Mouse (Mus musculus): ENCODE measurements around the gene Drd4. TPM values are rescaled to one million over a fixed set of nuclear protein-coding genes. Genes with fewer than 3 reads are reported as not detected.

The Drd4 gene
- not detected for total RNA-seq (2023)

DNA sequence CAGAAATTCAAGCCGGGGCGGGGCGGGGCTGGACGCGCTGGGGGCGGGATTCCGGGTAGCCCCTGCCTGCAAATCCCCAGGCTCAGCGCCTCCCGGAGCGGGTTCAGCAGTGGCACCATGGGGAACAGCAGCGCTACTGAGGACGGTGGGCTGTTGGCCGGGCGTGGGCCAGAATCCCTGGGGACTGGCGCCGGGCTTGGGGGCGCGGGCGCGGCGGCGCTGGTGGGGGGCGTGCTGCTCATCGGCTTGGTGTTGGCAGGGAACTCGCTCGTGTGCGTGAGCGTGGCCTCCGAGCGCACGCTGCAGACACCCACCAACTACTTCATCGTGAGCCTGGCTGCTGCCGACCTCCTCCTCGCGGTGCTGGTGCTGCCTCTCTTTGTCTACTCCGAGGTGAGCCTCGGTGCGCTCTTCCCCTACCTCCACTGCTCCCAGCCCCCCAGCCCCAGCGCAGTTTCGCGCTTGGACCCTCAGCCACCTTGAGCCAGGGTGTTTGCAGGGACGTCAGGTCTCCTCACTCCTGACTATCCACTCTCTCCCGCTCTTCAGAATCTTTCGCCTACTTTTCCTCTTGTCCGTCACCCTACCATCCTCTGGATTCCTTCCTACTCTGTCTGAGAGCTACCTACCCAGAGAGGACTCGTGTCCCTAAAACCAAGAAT lies at the start of gene Drd4:
TSS of gene Drd4 (plus strand) at position 86 of the 662 bp plus-strand sequence.

DNA sequence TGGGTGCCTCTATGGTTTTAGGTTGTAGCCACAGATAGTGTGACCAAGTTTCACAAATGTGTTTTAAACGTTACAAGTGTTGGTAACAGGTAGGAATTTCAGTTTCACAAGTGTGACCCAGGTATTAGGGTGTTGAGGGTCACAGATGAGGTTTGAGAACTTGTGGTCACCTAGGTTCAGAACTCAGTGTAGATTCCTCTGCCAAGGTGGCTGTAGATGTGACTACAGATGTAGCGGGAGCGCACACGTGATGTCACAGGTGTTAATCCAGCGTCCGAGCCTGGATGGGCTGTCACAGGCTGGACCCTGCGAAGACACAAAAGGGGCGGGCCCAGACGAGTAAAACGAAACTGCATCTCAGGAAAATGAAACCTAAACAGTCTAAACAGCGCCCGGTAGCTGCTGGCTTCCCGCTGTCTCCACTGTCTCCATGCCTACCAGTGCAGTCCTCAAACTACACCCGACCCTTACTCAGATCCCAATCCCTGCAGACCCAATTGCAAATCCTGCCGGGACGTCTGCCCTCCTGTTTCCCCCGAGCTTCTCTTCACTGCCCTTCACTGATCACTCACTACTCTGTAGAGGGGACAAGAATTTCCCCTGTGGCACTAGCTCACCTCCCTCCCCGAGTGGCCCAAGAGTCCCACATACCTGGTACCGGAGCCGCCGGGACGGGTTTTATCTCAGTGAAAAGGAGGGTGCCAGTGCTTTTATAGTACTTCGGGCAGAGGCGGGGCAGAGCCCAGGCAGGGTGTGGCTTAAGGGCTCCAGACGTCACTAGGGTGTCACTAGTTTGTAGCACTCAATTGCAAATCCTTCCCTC lies 25.9 kb upstream of the Drd4 start, which contains the start of gene Irf7:
TSS of gene Irf7 (minus strand) at position 743 of the 823 bp plus-strand sequence.

DNA sequence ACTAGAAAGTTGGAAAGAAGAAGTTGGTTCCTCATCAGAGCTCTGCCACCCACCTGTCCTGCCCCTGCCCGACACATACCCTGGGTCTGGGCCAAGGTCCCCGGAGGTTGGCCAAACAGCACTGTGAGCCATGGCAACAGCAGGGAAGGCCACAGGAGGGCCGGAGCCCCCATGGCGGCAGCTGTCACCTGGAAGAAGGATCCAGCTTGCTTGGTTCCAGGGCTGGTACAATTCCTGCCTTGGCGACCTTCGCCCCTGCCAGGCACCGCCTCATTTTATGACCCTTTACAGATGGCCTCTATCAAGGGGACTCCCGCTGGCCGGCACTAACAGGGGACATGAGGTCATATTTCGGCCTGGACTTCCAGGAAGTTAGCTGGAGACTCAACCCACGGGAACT lies 15.3 kb upstream of the Drd4 start, which contains the start of gene Cdhr5:
TSS of gene Cdhr5 (minus strand) at position 241 of the 400 bp plus-strand sequence.

DNA sequence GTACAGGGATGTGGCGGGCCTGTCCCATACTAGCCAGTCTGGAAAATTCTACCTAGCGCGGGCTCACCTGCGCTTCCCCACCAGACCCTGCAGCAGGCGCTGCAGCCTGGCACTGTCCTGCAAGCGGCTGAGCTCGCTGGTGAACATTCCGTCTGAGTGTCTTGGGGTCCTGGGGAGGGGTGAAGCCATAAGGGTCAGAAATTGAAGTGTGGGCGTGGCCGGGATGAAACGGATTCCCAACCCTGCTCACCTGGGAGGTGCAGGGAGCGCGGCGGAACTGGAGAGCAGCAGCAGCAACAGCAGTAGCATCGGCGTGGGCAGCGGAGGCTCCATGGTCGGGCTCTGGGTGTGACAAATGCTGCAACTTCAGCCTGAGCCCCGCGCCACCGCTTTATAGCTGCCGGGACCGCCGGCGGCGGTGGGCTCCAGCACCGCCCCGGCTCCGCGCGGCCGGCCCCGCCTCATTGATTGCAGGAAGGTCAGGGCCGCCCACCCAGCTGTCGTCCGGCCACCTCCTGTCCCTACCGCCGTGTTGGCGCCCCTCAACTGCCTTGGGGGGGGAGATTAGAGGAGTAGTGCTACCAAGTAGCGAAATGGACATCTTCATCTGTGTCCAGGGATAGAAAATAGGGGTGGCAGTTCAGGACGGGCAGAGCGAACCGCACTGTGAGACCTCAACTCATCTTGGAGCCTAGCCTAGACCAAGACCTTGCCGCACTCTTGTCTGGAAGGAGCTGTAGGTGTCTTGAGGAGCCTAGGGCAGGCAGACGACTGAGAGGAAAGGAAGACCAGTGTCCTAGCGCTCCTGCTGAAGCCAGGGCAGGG lies 12.8 kb upstream of the Drd4 start, which contains the start of gene Sct:
TSS of gene Sct (minus strand) at position 368 of the 825 bp plus-strand sequence.

DNA sequence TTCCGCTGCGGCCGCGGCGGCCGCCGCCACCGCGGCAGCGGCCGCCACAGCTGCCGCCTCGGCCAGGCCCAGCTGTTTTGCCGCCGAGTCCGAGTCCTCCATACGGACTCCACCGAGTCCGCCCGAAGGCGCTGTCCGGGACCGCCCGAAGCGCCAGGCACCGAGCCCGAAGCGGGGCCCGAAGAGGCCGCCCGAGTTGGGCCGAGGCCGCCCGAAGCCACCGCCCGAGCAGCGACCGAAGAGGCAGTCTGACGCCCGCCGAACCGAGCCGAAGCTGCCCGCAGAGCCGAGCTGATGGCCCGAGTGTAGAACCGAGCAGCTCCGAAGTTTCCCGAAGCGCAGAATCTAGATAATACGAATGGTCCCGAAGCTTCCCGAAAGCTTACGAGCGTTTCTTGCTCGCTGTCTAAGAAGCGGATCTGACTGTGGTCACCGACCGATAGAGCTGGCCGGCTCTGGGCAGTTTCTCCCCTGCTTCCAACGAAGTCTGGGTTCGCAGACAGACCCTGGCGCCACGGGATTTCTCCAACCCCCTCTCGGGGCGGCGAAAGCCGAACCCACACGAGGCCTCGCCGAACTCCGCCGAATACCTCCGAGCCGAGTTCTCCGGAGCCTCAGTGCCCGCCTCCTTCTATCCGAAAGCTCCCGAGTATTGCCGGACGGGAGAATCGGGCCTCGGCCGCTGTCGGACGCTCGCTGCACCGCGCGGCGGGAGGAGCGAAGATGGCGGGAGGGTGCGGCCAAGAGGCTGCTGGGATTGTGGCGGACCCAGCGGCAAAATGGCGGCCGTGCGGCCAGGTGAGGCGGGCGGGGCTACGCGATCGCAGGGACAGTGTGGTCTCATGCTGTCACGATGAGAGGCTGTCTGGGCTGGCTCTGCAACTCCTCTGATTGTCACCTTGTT lies 35.9 kb downstream of the Drd4 start, which contains the start of the genes Deaf1 and Tmem80:
TSS of gene Deaf1 (minus strand) at position 222 of the 904 bp plus-strand sequence.
TSS of gene Tmem80 (plus strand) at position 271 of the 904 bp plus-strand sequence.

DNA sequence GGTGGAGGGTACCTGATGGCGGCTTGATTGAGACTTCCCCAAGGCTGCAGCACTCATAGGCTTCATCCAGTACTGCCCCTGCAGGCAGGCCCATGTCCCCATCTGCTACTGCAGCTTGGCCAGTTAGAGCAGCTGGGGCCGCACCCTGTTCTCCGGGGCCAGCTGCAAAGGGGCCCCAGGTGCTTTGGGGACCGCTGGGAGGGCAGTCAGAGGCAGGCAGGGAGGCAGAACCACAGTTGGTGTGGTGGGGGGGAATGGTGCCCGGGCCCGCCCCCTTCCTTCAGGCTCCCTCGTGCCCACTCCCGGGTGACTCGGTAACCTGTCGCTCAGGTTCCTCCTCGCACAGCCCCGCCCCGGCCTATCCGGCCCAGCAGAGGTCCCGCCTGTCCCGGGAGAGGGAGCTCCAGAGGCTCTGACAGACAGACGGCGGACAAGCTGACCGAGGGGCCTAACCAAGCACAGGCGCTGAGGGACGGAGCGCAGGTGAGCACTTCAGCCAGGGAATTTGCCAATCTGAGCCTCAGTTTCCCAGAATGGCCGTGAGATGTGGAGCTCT lies 46.8 kb downstream of the Drd4 start, which contains the start of gene Eps8l2:
TSS of gene Eps8l2 (plus strand) at position 305 of the 556 bp plus-strand sequence.

Other genes with a start within 250 kb of the Drd4 start
- 1 to 10 TPM in 1 of 2 experiments, under 1 TPM in 1; 0.67 to 1.2 TPM for gene B4galnt4, start 230.9 kb upstream of the Drd4 start, total RNA-seq (2023)
- 1 to 10 TPM; 3.6 to 5.5 TPM for gene Pkp3, start 213.8 kb upstream of the Drd4 start, total RNA-seq (2023)
- 1 to 10 TPM; 6.6 to 7.4 TPM for gene Sigirr, start 191.4 kb upstream of the Drd4 start, total RNA-seq (2023)
- not detected for gene Ano9, start 174.2 kb upstream of the Drd4 start, total RNA-seq (2023)
- 10 to 100 TPM in 1 of 2 experiments, 1 to 10 TPM in 1; 7.5 to 14.3 TPM for gene Ptdss2, start 169.6 kb upstream of the Drd4 start, total RNA-seq (2023)
- gene Rnh1, start 119.1 kb upstream of the Drd4 start, total RNA-seq (2023): 100 to 1,000 TPM in 1 of 2 experiments, 10 to 100 TPM in 1; 85.6 to 106 TPM
- gene Hras, start 98.0 kb upstream of the Drd4 start, total RNA-seq (2023): 10 to 100 TPM; 30.0 to 30.9 TPM
- gene Lrrc56, start 97.8 kb upstream of the Drd4 start, total RNA-seq (2023): 1 to 10 TPM; 3.8 to 5.6 TPM
- under 1 TPM; 0.18 to 0.22 TPM for gene Lmntd2, start 77.9 kb upstream of the Drd4 start, total RNA-seq (2023)
- 1 to 10 TPM; 4.0 to 5.0 TPM for gene Rassf7, start 76.1 kb upstream of the Drd4 start, total RNA-seq (2023)
- 10 to 100 TPM; 77.4 to 85.4 TPM for gene Phrf1, start 63.2 kb upstream of the Drd4 start, total RNA-seq (2023)
- 10 to 100 TPM; 27.7 to 35.2 TPM for gene Irf7, start 25.5 kb upstream of the Drd4 start, total RNA-seq (2023)
- not detected for gene Cdhr5, start 15.2 kb upstream of the Drd4 start, total RNA-seq (2023)
- not detected for gene Sct, start 12.9 kb upstream of the Drd4 start, total RNA-seq (2023)
- gene Deaf1, start 35.7 kb downstream of the Drd4 start, total RNA-seq (2023): 10 to 100 TPM; 29.1 to 29.5 TPM
- 10 to 100 TPM in 1 of 2 experiments, 1 to 10 TPM in 1; 9.5 to 10.8 TPM for gene Tmem80, start 35.7 kb downstream of the Drd4 start, total RNA-seq (2023)
- under 1 TPM in 1 of 2 experiments, not detected in 1; 0.78 TPM for gene Eps8l2, start 46.9 kb downstream of the Drd4 start, total RNA-seq (2023)
- 100 to 1,000 TPM; 737 to 741 TPM for gene Taldo1, start 100.2 kb downstream of the Drd4 start, total RNA-seq (2023)
- gene Gatd1, start 122.1 kb downstream of the Drd4 start, total RNA-seq (2023): 10 to 100 TPM; 19.7 to 19.9 TPM
- not detected for gene Cend1, start 137.5 kb downstream of the Drd4 start, total RNA-seq (2023)
- 10 to 100 TPM; 14.0 to 16.2 TPM for gene Slc25a22, start 145.9 kb downstream of the Drd4 start, total RNA-seq (2023)
- 10 to 100 TPM in 1 of 2 experiments, 1 to 10 TPM in 1; 8.2 to 10.7 TPM for gene Pidd1, start 152.0 kb downstream of the Drd4 start, total RNA-seq (2023)
- 100 to 1,000 TPM; 666 to 909 TPM for gene Rplp2, start 155.4 kb downstream of the Drd4 start, total RNA-seq (2023)
- 100 to 1,000 TPM in 1 of 2 experiments, 10 to 100 TPM in 1; 90.8 to 112 TPM for gene Pnpla2, start 163.2 kb downstream of the Drd4 start, total RNA-seq (2023)
- 1 to 10 TPM; 4.0 to 9.5 TPM for gene Cracr2b, start 169.1 kb downstream of the Drd4 start, total RNA-seq (2023)
- gene Cd151, start 175.4 kb downstream of the Drd4 start, total RNA-seq (2023): 10 to 100 TPM; 12.0 to 15.6 TPM
- gene Polr2l, start 183.1 kb downstream of the Drd4 start, total RNA-seq (2023): 10 to 100 TPM in 1 of 2 experiments, 1 to 10 TPM in 1; 8.9 to 11.4 TPM
- gene Tspan4, start 183.2 kb downstream of the Drd4 start, total RNA-seq (2023): 1 to 10 TPM; 2.2 to 3.7 TPM
- gene Chid1, start 247.9 kb downstream of the Drd4 start, total RNA-seq (2023): 10 to 100 TPM; 14.7 to 26.4 TPM

Measured in neutrophil, adult 59 days (primary cell).